Mouse (Mus musculus): ENCODE data around the gene Nol11.

DNA sequence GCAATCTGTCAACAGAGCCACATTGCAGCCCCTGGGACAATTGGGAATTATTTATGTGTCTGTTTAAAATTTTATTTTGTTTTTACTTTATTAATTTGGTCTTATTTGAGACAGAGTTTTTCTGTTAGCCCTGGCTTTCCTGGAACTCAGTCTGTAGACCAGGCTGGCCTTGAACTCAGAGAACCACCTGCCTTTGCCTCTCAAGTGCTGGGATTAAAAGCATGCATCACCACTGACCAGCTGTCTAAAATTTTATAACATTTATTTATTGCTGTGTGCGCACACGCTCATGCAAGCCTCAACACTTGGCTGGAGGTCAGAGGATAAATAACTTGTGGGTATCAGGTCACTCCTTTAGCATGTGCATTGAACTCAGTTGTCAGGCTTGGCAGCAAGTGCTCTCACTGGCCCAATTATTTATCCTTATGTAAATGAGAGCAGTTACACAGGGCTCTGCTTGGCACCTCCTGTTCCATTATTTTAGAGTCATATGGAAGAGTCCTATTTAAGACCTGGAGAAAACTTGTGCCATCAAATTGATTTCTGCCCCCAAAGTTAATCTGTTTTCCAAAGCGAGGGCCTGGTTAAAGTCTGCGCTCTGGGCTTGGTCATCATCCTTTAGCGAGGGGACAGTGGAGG is 44.2 kb upstream of the Nol11 start:
- no peak for TF ChIP-seq E2F4 (IDR thresholded peaks at IDR 0.05; ENCODE audit: borderline replicate concordance, low read depth, low read length)
- TF ChIP-seq POLR2AphosphoS2 (IDR thresholded peaks at IDR 0.05; ENCODE audit: low read length): no peak
- TF ChIP-seq POLR2A (IDR thresholded peaks at IDR 0.05; ENCODE audit: control insufficient read depth in 1 of 2, insufficient read depth in 1 of 2, low read depth in 1 of 2, low read length in 2 of 2, poor library complexity in 1 of 2): no peak
- no peak for TF ChIP-seq USF1 (IDR thresholded peaks at IDR 0.05; ENCODE audit: low read depth, low read length)
- TF ChIP-seq ZNF384 (IDR thresholded peaks at IDR 0.05; ENCODE audit: low read depth, low read length): no peak
- TF ChIP-seq CTCF (IDR thresholded peaks at IDR 0.05 in 2 of 3, conservative IDR thresholded peaks at IDR 0.05 in 1 of 3; ENCODE audit: control insufficient read depth in 1 of 3, insufficient read depth in 1 of 3, low read depth in 2 of 3, low read length in 3 of 3, poor library complexity in 1 of 3, severe bottlenecking in 1 of 3): no peak
- no peak for TF ChIP-seq ZC3H11A (IDR thresholded peaks at IDR 0.05; ENCODE audit: low read depth, low read length)
- TF ChIP-seq ELF1 (IDR thresholded peaks at IDR 0.05; ENCODE audit: low read depth, low read length): no peak
- TF ChIP-seq NRF1 (IDR thresholded peaks at IDR 0.05; ENCODE audit: insufficient read depth, low read depth, low read length, poor library complexity, severe bottlenecking): no peak
- no peak for TF ChIP-seq EP300 (IDR thresholded peaks at IDR 0.05; ENCODE audit: low read depth in 1 of 2, low read length in 2 of 2)
- TF ChIP-seq MAFK (IDR thresholded peaks at IDR 0.05; ENCODE audit: borderline replicate concordance, low read depth, low read length): no peak
- TF ChIP-seq KAT2A (conservative IDR thresholded peaks at IDR 0.05; ENCODE audit: low read depth, low read length): no peak

Measured in MEL (cell line).